Comparison of ENCODE assay signal across 8 mouse cellular contexts in genomic region chr15:79470583-79470982, GRCm38 (mm10). TPM values are rescaled to one million over a fixed set of nuclear protein-coding genes. Genes with fewer than 3 reads are reported as not detected.
DNase-seq lines count a peak whose midpoint lies in the region; ATAC-seq lines count a peak whose summit lies in the region.

No protein-coding gene starts in this region.

- H3K36me3 ChIP-seq in hindbrain, embryonic 15.5 days: no peaks in the 10 kb centered on the region
- no peaks in the 10 kb centered on the region for H3K36me3 ChIP-seq in midbrain, embryonic 12.5 days

- no peaks in the 10 kb centered on the region for H3K9me3 ChIP-seq in hindbrain, embryonic 15.5 days
- H3K9me3 ChIP-seq in midbrain, embryonic 12.5 days: 0 out of 2 replicates have a peak, but pooled peaks cover 2% of the 10 kb centered on the region

- no peak overlapping the region for H3K27ac ChIP-seq in hindbrain, embryonic 15.5 days (replicated peaks)
- H3K27ac ChIP-seq in midbrain, embryonic 12.5 days (replicated peaks): no peak overlapping the region

- peak; percentile 10; the same call in 1 of the 2 replicates for ATAC-seq in frontal cortex, adult (ENCODE audit: low TSS enrichment)
- no peak for ATAC-seq in hindbrain, embryonic 15.5 days (ENCODE audit: low FRiP score, low read depth)
- ATAC-seq in midbrain, embryonic 12.5 days (ENCODE audit: low FRiP score, low read depth): no peak
- no peak for ATAC-seq in monocyte, adult 5-6 weeks (replicated peaks; ENCODE audit: insufficient number of reproducible peaks, low FRiP score, low TSS enrichment, poor library complexity, severe bottlenecking)

- no peak for DNase-seq in frontal cortex, postnatal 36 days (ENCODE audit: low spot score in 2 of 2)
- DNase-seq in embryo, embryonic 10.5 days (ENCODE audit: low spot score): peak; percentile 56
- no peak for DNase-seq in urinary bladder, postnatal 36 days (ENCODE audit: low spot score in 2 of 2)
- no peak for DNase-seq in layer of hippocampus, adult 9-10 months (ENCODE audit: low spot score)

- H3K4me2 ChIP-seq in hindbrain, embryonic 15.5 days: peak overlapping the region; percentile 47
- peak overlapping the region; percentile 42 for H3K4me2 ChIP-seq in midbrain, embryonic 12.5 days (replicated peaks)

- 0 out of 2 replicates have a peak overlapping the region, but pooled peaks have one; percentile 10 for H3K9ac ChIP-seq in hindbrain, embryonic 15.5 days
- no peak overlapping the region for H3K9ac ChIP-seq in midbrain, embryonic 12.5 days (replicated peaks)

- 0 out of 2 replicates have a peak, but pooled peaks cover 2% of the 10 kb centered on the region for H3K4me1 ChIP-seq in hindbrain, embryonic 15.5 days (replicated peaks)
- no peaks in the 10 kb centered on the region; the same call in 1 of the 2 replicates for H3K4me1 ChIP-seq in midbrain, embryonic 12.5 days

- WGBS in hindbrain, embryonic 15.5 days: 33% methylated on average over 17 of the region's 17 CpGs
- WGBS in midbrain, embryonic 12.5 days: 24% methylated on average over 17 of the region's 17 CpGs

- H3K4me3 ChIP-seq in hindbrain, embryonic 15.5 days: peak overlapping the region; percentile 30
- H3K4me3 ChIP-seq in midbrain, embryonic 12.5 days: peak overlapping the region; percentile 11; the same call in 1 of the 2 replicates

- 0 out of 2 replicates have a peak, but pooled peaks cover 3% of the 10 kb centered on the region for H3K27me3 ChIP-seq in hindbrain, embryonic 15.5 days
- peaks cover 12% of the 10 kb centered on the region for H3K27me3 ChIP-seq in midbrain, embryonic 12.5 days

RNA-seq across cellular contexts. Expression of gene Csnk1e, which starts 15.2 kb away (rescaled TPM):
- 229 and 234 TPM in 2 replicates for polyA plus RNA-seq in hindbrain, embryonic 15.5 days (2015; fragmentation: Nextera tagmentation; extraction: Ambion mirVana)
- polyA plus RNA-seq in midbrain, embryonic 12.5 days (2016; fragmentation: Nextera tagmentation; extraction: Ambion mirVana): 267 and 291 TPM in 2 replicates
- 40.4 to 66.9 TPM (median 49.9 TPM) in 3 replicates for total RNA-seq in monocyte, adult 5-6 weeks (2017)

RNA-seq across cellular contexts. Expression of gene Kcnj4, which starts 34.5 kb away (rescaled TPM):
- not detected in 2 replicates for polyA plus RNA-seq in hindbrain, embryonic 15.5 days (2015; fragmentation: Nextera tagmentation; extraction: Ambion mirVana)
- polyA plus RNA-seq in midbrain, embryonic 12.5 days (2016; fragmentation: Nextera tagmentation; extraction: Ambion mirVana): not detected in 2 replicates
- total RNA-seq in monocyte, adult 5-6 weeks (2017): not detected in 3 replicates

RNA-seq across cellular contexts. Expression of gene Kdelr3, which starts 45.6 kb away (rescaled TPM):
- polyA plus RNA-seq in hindbrain, embryonic 15.5 days (2015; fragmentation: Nextera tagmentation; extraction: Ambion mirVana): 12.0 and 13.1 TPM in 2 replicates
- 18.2 and 26.6 TPM in 2 replicates for polyA plus RNA-seq in midbrain, embryonic 12.5 days (2016; fragmentation: Nextera tagmentation; extraction: Ambion mirVana)
- not detected in 3 replicates for total RNA-seq in monocyte, adult 5-6 weeks (2017)
